18 mouse cellular contexts compared by ENCODE assay signal in genomic region chr4:82600636-82601035, GRCm38 (mm10).
"Had no signal": no experiment of that assay in that cellular context is flagged by ENCODE, and none has a peak within 500 bp of the region (broad histone marks: within the 10 kb centered on the region; RNA-seq: fewer than 3 reads in every experiment).

No protein-coding gene starts in this region.

- H3K27me3 ChIP-seq: midbrain, embryonic 13.5 days; midbrain, embryonic 15.5 days; neural tube, embryonic 13.5 days; neural tube, embryonic 15.5 days had no signal

- ATAC-seq: midbrain, embryonic 13.5 days; midbrain, embryonic 15.5 days had no signal

- H3K9ac ChIP-seq: lung, embryonic 14.5 days; midbrain, embryonic 13.5 days; midbrain, embryonic 15.5 days; neural tube, embryonic 13.5 days; neural tube, embryonic 15.5 days had no signal

- H3K27ac ChIP-seq: midbrain, embryonic 10.5 days; midbrain, embryonic 13.5 days; midbrain, embryonic 15.5 days; neural tube, embryonic 13.5 days; neural tube, embryonic 15.5 days had no signal

- H3K4me3 ChIP-seq: midbrain, embryonic 10.5 days; midbrain, embryonic 13.5 days; midbrain, embryonic 15.5 days; myocyte; neural tube, embryonic 13.5 days; neural tube, embryonic 15.5 days had no signal

- DNase-seq: lung, adult 18-20 months; lung, embryonic 14.5 days; lung, postnatal 10 days; lung, postnatal 4 days; retina, postnatal 1 day; right cerebral cortex, adult 18-20 months; right cerebral cortex, postnatal 25 days; right cerebral cortex, postnatal 4 days; spleen, adult 18-20 months; thymus, adult 18-20 months; thymus, postnatal 14 days; thymus, postnatal 36 days had no signal

- H3K4me2 ChIP-seq: lung, embryonic 14.5 days; midbrain, embryonic 13.5 days; midbrain, embryonic 15.5 days; neural tube, embryonic 13.5 days; neural tube, embryonic 15.5 days had no signal

- H3K9me3 ChIP-seq: midbrain, embryonic 13.5 days; midbrain, embryonic 15.5 days had no signal

- H3K36me3 ChIP-seq: midbrain, embryonic 10.5 days; midbrain, embryonic 13.5 days; midbrain, embryonic 15.5 days; neural tube, embryonic 13.5 days; neural tube, embryonic 15.5 days had no signal
